Mouse (Mus musculus) left cerebral cortex, adult 2 months (tissue): ENCODE measurements around the gene Ccdc42. TPM values are rescaled to one million over a fixed set of nuclear protein-coding genes. Genes with fewer than 3 reads are reported as not detected.

ENCODE experiments used
- DNase-seq, 2 experiments: peaks; one replicate each; pipeline ENCODE4 v3.0.0; 2021 to 2022; ENCODE audit warnings: low spot score in 2 of 2, mixed read lengths in 1 of 2; ENCODE audit errors: extremely low spot score in 1 of 2
- H3K27ac ChIP-seq: fragments of 200-600 bp; 2 replicates; pipeline ENCODE4 v1.8.1; 2022
- H3K4me3 ChIP-seq: fragments of 200-600 bp; 2 replicates; pipeline ENCODE4 v1.8.1; 2022
- CTCF ChIP-seq: fragments of 200-600 bp; IDR thresholded peaks from 2 replicates; pipeline ENCODE4 v1.8.1; 2022; ENCODE audit warnings: antibody characterized with exemption, mild to moderate bottlenecking, moderate library complexity
- intact Hi-C: fragments of 180-260 bp; cut with DNase I; formaldehyde crosslinking; loops from one replicate; pipeline ENCODE4 v1.15.1; 2025
- total RNA-seq, 2 experiments: library from RNA; stranded (reverse); gene quantifications; 2 replicates each; pipeline ENCODE4 v1.2.3; 2021

Ccdc42 gene
- total RNA-seq, 2 experiments from 2014 or later: 0.66 to 1.2 TPM

- DNase-seq: no peak
- Histone ChIP-seq H3K27ac (no peak overlapping the region), H3K4me3 (no peak overlapping the region)
- TF ChIP-seq CTCF: no peak
- intact Hi-C loops: loop anchor here (10.0 kb wide), 1 partner anchor 313 kb away; the partner anchor contains the start of gene Ndel1
These were observed 24.6 kb upstream of the Ccdc42 start for GRCm38 (mm10) chr11:68561957-68562950.

- Histone ChIP-seq H3K4me3 (no peak overlapping the region), H3K27ac (no peak overlapping the region)
- no peak for TF ChIP-seq CTCF
- no peak for DNase-seq
- intact Hi-C loops: loop anchor here (5.0 to 10.0 kb wide), 4 partner anchors 128 to 310 kb away; partner anchors contain the start of genes Myh10 and Ndel1
These were observed 22.3 kb upstream of the Ccdc42 start for GRCm38 (mm10) chr11:68564356-68565031.

GRCm38 (mm10) chr11:68565032-68565429 is 21.8 kb upstream of the Ccdc42 start:
- TF ChIP-seq CTCF: no peak
- Histone ChIP-seq H3K4me3 (no peak overlapping the region), H3K27ac (no peak overlapping the region)
- intact Hi-C loops: loop anchor here (5.0 to 10.0 kb wide), 4 partner anchors 127 to 310 kb away; partner anchors contain the start of genes Myh10 and Ndel1
- DNase-seq: no peak

- intact Hi-C loops: loop anchor here (1.0 to 10.0 kb wide), 5 partner anchors 23 to 308 kb away; partner anchors contain the start of genes Myh10 and Ndel1
- Histone ChIP-seq H3K27ac (no peak overlapping the region), H3K4me3 (peak overlapping the region; percentile 43)
- DNase-seq: peak; percentile 81 to 82
- TF ChIP-seq CTCF: peak; percentile 60
These were observed 20.3 kb upstream of the Ccdc42 start for GRCm38 (mm10) chr11:68566447-68567059.

- Histone ChIP-seq H3K4me3 (no peak overlapping the region), H3K27ac (no peak overlapping the region)
- no peak for TF ChIP-seq CTCF
- DNase-seq: no peak
- intact Hi-C loops: no loop called here
These were observed 16.0 kb upstream of the Ccdc42 start for GRCm38 (mm10) chr11:68570861-68571260.

- intact Hi-C loops: no loop called here
- no peak overlapping the region for H3K27ac ChIP-seq
- TF ChIP-seq CTCF: no peak
These were observed 9.7 kb upstream of the Ccdc42 start for GRCm38 (mm10) chr11:68577076-68577475.

GRCm38 (mm10) chr11:68579462-68579881 is 7.3 kb upstream of the Ccdc42 start:
- intact Hi-C loops: no loop called here
- no peak; the same call in 1 of the 2 replicates for TF ChIP-seq CTCF
- Histone ChIP-seq H3K27ac (no peak overlapping the region), H3K4me3 (no peak overlapping the region)
- peak; percentile 40 to 42 for DNase-seq

More at GRCm38 (mm10) chr11:68577076-68577475, 9.7 kb upstream of the Ccdc42 start:
- no peak for DNase-seq
- H3K4me3 ChIP-seq: no peak overlapping the region

GRCm38 (mm10) chr11:68580566-68580965 is 6.3 kb upstream of the Ccdc42 start:
- H3K27ac ChIP-seq: no peak overlapping the region
- intact Hi-C loops: no loop called here

GRCm38 (mm10) chr11:68583225-68583624 is 3.6 kb upstream of the Ccdc42 start:
- Histone ChIP-seq H3K27ac (no peak overlapping the region; the same call in 1 of the 2 replicates), H3K4me3 (peak overlapping the region; percentile 16; the same call in 1 of the 2 replicates)
- peak; percentile 52 to 54 for DNase-seq
- TF ChIP-seq CTCF: no peak
- intact Hi-C loops: loop anchor here (2.0 kb wide), 1 partner anchor 110 kb away; no protein-coding TSS in a partner anchor

More at GRCm38 (mm10) chr11:68580566-68580965, 6.3 kb upstream of the Ccdc42 start:
- DNase-seq: no peak
- no peak overlapping the region for H3K4me3 ChIP-seq
- no peak for TF ChIP-seq CTCF

- DNase-seq: no peak
- no peak for TF ChIP-seq CTCF
- Histone ChIP-seq H3K4me3 (no peak overlapping the region), H3K27ac (no peak overlapping the region; the same call in 1 of the 2 replicates)
- intact Hi-C loops: loop anchor here (2.0 kb wide), 1 partner anchor 109 kb away; no protein-coding TSS in a partner anchor
These were observed 2.8 kb upstream of the Ccdc42 start for GRCm38 (mm10) chr11:68583906-68584480.

- no peak for DNase-seq
- no peak; the same call in 1 of the 2 replicates for TF ChIP-seq CTCF
- intact Hi-C loops: no loop called here
- no peak overlapping the region for H3K27ac ChIP-seq
- no peak overlapping the region for H3K4me3 ChIP-seq
These were observed 931 bp upstream of the Ccdc42 start for GRCm38 (mm10) chr11:68585890-68586289.
